Mouse (Mus musculus) ovary, adult 18-20 months (tissue): ENCODE measurements at regions not wholly inside any gene's neighbourhood (a gene's known extent, or its start where the extent isn't known, plus 50 kb on each side); places are given as distances from the start of the nearest gene placed in this dataset.

Experiments
- DNase-seq: peaks from one replicate; pipeline ENCODE4 v3.0.0; 2022; ENCODE audit warnings: low spot score, mixed read lengths

DNA sequence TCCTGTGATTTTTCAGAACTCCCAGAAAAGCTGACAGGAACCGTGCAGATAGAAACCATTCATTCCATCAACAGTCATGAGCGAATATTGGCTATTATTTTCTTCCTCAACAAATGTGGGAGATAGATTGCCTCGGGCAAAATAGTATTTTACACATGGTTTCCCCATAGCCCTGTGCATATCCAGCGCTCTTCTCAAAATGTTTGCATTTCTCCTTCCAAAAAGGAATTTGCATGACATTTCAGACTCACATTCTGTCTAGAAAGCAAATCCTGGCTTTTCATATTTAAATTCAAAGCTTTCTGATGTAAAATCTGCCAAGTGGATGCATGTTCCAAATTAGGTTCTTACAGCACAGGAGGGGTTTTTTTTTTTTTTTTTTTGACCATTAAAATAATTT is 82.2 kb upstream of the Zfhx3 start:
- no peak for DNase-seq

DNA sequence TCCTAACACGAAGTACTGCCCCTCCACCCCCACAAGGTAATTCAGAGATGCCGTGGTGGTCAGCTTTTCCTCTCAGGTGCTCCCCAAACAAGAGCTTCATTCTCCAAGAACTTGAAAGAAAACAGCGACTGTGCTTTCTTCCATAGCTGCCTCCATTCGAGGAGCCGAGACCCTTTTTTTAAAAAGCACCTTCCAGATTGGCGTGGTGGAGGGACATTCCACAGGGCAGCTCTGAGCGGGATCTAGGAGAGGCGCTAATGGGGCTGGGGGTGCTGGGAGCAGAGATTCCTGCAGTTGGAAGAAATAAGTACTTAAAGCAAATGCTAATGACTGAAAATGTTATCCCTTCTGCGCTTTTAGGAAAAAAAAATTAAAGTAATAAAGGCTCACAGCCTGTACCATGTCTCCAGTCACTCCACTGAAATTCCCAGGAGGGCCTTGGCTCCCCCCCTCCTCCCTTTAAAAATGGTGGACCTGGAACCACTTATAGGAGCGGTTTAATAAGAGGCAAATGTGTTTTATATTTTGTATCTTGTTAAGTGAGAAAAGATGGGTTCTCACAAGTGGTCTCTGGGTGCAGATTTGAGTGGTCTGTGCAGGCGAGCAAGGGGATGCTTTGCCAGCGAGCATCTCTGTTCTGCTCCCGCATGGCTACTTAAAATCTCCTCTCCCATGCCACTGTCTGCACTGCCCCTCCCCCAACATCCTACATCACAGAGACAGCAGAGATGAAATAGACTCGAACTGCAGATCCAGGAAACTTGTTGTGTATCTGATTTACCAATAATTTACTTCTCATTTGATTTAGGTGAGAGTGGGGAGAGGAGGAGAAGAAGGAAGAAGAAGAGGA is 77.4 kb upstream of the Zfhx3 start:
- DNase-seq = no peak

DNA sequence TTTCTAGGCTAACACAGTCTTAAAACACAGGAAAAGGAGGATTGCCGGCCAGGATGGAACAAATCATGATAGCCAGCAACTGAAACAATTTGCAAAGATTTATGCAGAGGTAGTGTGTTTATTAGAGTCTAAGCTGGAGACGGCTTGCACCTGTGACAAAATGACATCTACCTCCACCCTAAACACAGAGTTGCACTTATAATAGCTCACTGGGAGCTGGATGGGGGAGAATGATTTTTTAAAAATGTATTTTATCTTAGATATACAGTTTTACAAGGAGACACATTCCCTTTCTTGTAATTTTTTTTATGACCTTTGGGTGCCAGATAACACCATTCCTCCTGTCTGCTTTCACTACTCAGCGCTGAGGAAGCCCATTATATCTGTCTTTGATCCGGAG is 76.7 kb upstream of the Zfhx3 start:
- no peak for DNase-seq

DNA sequence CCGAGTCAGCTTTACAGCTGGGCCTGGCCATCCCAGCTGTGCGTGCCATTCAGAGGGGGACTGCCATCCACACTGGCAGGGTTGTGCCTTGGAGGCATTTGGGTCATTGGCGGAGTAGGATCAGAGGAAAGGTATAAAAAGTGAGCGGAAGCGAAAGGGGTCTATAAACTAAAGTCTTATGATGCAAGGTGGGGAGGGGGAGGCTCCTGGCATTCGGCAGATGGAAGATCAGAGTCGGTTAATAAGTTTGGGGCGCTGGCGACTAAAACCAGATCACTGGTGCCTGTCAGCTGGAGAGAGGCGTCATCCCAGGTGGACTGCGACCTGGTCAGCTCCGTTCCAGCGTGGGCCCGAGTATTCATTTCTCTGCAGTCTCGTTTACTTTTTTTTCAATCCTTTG is 70.7 kb upstream of the Zfhx3 start:
- DNase-seq = no peak

DNA sequence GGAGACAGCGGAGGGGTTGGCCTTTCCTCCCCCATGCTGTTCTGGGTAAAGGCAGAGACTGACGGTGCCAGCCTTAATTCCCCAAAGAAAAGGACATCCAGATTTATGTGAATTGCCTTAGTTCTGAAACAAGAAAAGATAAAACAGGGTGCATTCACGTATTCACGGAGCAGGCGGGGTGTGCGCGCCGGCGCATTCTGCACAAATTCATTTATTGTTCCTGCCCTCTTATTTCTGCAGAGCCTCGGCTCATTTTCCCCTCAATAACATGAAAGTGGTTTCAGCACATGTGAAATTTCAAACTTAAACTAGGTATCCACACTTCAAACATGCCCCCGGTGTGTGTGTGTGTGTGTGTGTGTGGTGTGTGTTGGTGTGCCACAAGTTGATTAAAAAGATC is 70.3 kb upstream of the Zfhx3 start:
- no peak for DNase-seq

DNA sequence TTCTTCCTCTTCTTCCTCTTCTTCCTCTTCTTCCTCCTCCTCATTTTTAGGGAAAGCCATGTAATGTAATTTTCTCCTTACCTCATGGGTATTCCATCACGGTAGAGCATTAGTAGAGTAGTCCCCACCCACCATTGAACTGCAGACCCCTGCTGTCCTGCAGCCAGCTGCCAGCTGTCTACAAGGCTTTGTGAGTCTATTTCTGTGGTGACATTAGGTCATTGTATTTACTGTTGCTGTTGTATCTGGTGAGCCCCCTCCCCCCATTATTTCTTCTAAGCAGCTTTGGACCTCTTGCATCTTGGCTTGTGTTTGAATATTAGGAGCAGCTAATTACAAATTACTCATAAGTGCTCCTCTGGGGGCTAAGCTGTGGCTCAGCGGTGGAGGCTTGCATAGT is 66.0 kb upstream of the Zfhx3 start:
- no peak for DNase-seq

DNA sequence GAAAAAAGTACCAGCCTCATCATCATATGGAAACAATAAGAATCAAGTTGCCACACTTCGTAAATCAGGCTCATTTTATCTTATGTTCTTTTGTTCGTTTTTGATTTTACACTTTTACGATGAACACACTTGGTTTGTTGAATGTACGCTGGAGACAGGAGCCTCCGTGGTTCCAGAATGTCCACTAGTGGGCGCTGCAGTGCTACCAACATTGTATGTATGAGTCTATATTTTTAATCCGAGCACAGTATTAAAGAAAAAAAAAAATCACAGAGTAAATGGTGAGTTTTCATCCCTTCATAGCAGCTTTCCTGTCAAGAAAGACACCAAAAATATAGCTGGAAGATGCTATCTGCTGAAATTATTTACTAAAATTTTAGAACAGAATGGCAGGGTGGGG is 60.6 kb upstream of the Zfhx3 start:
- no peak for DNase-seq

DNA sequence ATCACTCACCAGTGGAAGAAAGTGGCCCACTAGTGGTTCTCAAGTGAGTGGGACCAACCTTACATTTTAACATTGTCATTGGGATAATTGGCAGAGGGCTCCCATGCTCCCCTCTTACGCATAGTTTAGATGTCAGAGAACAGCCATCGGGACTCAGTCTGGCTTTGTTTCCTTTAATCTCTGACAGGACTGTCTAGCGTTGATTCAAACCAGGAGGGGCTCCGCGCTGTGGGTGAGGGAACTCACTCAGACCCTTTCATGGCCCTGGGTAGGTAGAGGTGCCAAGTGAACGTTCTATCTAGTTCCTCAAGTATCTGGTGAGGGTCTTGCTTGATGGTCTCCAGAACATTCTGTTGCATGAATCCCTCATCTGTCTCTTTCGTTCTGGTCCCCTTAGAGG is 56.9 kb upstream of the Zfhx3 start:
- DNase-seq = no peak

DNA sequence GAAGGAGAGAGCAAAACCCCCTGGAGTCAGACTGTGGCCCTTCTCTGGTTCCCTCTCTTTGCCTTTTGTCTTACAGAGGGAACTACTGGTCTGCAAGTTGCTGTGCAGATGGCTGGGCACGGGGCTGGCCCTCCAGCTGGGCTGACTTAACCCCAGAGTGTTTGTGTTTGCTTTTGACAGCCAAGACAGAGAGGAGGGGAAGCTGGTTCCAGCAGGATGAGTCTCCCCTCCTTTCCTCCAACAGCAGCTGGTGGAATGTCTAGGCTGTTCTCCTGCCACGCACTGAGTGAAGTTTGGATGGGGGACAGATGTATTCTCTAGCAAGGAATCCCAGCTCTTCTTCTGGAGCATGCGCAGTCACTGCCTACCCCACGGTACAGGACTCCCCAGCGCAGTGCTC is 56.5 kb upstream of the Zfhx3 start:
- no peak for DNase-seq

DNA sequence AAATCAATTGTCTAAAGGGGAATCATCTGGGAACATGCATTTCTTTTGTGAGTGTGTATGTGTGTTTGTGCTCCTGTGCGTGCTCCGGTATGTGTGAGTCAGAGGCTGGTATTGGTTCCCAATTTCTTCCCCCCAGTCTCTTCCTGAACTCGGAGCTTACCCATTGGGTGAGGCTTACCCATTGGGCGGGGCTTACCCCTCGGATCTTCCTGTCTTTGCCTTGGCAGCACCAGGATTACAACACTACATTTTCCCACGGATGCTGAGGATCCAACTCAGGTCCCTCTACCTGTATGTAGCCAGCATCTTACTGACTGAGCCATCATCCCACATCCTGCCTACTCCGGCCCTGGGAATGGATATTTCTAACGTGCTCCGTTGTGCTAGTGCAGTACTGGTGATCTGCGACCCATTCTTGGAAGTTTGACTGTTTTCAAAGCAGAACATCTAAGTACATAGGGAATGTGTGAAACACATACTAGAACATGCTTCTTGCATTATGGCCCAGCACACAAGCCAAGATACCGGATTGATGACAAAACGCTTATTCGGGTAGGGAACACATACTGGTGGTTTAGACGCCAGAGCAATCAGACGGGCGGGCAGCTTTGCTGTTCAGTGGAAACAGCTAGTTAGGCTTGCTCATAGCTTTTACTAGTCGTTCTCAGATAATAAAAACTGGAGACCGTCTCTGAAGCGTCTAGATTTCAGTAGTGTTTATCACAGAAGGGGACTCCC is 55.8 kb upstream of the Zfhx3 start:
- DNase-seq = no peak

DNA sequence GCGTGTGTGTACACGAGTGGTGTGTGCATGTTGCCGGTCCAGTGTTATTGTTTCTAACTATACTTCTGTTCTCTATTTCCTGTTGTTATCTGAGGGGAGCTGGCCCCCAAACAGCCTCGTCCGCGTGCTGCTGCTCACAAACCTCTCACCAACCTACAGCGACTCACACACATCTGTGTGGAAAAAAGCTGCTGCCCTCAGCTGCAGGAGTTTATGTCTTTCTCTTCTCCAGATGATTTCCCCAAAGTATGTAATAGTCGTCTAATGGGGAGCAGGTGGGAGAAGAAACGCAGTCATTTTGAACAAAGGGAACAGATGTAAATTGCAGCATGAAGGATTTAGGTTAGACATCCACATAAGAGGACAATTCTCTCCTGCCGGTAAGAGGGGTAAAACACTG is 55.1 kb upstream of the Zfhx3 start:
- no peak for DNase-seq

DNA sequence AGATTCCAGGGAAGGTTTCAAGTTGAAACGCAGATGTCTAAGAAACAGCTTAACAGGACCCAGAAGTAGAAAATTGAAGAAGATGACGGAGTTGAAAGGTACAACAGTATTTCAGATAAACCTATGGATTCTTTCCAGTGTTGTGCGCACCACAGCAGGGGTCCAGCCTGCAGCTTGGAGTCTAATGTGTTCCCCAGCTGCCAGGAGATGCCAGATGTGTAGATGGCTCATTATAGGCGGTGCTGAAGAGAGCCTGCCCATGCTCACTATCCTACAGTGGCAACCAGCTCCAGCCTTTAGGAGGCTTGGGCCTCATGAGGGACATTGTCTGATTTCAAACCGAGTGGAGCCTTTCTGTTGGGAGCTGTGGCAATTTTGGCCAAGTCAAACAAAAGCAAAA is 51.5 kb upstream of the Zfhx3 start:
- no peak for DNase-seq
